Mouse (Mus musculus): Measurements from ENCODE around the gene Zdhhc9. TPM values are rescaled to one million over a fixed set of nuclear protein-coding genes. Genes with fewer than 3 reads are reported as not detected.

Gene Zdhhc9
- total and polyA plus RNA-seq, 3 experiments: 3.5 to 13.9 (median 4.5) TPM

DNA sequence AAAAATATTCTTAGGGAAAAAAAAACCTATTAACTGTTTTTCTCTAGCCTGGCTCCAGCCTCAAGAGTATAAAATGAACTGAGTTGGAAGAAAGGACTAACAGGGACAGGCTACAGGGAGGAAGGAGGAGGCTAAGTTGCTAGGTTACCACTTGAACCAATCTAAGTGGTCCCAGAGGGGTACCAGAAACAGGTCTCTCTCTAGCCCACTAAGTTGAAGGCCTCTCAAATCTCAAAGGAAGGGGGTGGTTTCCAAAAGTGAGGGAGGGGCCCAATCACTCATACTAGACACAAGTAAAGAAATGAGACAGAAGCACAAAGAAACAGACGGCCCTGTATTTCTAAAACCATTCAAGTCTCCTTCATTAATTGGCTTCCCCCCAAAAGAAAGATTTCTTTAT lies 38.8 kb downstream of the Zdhhc9 start:
- dilution Hi-C loops (cut with MboI; ENCODE audit: extremely low pct_ligation_motif_present, extremely low pct_unique_long_range_greater_than_20kb, low sequenced_read_pairs): no loop called here
- no peak overlapping the region for H3K4me3 ChIP-seq (replicated peaks in 1 of 3; ENCODE audit: low read depth in 2 of 3, low read length in 2 of 3, poor library complexity in 1 of 3)
- in situ Hi-C loops (cut with MboI; ENCODE audit: low pct_ligation_motif_present, low pct_unique_long_range_greater_than_20kb, low sequenced_read_pairs): no loop called here

DNA sequence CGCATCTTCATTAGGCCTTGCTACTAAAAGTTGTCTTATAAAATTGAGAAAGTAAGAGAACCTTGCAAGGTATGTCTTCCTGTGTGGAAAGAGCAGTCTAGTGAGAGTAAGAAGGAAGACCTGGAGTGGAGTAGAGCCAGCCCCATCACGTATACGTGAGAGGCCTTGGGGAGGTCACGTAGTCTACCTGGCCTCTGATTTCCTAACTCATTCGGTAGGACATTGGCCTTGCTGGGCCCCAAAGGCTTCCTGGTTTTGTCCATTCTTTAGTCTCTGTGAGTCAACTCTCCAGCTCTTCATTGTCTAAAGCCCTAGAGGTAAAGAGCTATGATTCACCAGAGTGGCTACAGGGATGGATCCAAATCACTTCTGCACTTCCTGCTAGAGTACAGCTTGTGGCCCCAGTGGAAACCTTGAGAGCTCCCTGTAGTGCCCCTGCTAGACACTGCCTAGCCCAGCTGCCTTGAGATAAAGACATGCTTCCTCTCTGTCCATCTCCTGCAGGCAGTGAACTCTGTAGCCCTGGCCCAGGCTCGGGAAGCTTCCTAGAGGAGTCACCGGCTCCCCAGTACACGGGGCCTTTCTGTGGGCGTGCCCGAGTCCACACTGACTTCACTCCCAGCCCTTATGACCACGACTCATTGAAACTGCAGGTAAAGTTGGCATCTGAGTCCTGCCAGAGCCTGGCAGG lies 50.3 kb downstream of the Zdhhc9 start:
- H3K4me1 ChIP-seq (ENCODE audit: control insufficient read depth in 1 of 2, insufficient read depth in 2 of 2): peaks cover 3 to 12% of the 10 kb centered on the region in 2 experiments; a peak in 3 of 4 replicates
- H3K9me3 ChIP-seq (replicated peaks; ENCODE audit: low read length): no peaks in the 10 kb centered on the region
- no peaks in the 10 kb centered on the region for H3K27me3 ChIP-seq (replicated peaks)
- peaks cover 72 to 85% of the 10 kb centered on the region in 2 experiments for H3K36me3 ChIP-seq (replicated peaks in 1 of 2; ENCODE audit: control insufficient read depth in 1 of 2, insufficient read depth in 1 of 2, low read length in 1 of 2)
- no peak overlapping the region for H3K27ac ChIP-seq (ENCODE audit: insufficient read depth, low read depth)
- DNase-seq (ENCODE audit: extremely low read depth): no peak
- dilution Hi-C loops (cut with MboI; ENCODE audit: extremely low pct_ligation_motif_present, extremely low pct_unique_long_range_greater_than_20kb, low sequenced_read_pairs): no loop called here
- TF ChIP-seq SIN3A (IDR thresholded peaks at IDR 0.05; ENCODE audit: low read length) (no peak), EP300 (IDR thresholded peaks at IDR 0.05; ENCODE audit: low read length) (no peak), POLR2A (IDR thresholded peaks at IDR 0.05; ENCODE audit: low read depth, low read length) (no peak), USF2 (conservative IDR thresholded peaks at IDR 0.05; ENCODE audit: low read depth, low read length) (no peak), GABPA (IDR thresholded peaks at IDR 0.05; ENCODE audit: insufficient replicate concordance, low read depth, low read length) (no peak)
- in situ Hi-C loops (cut with MboI; ENCODE audit: low pct_ligation_motif_present, low pct_unique_long_range_greater_than_20kb, low sequenced_read_pairs): no loop called here
- no peak overlapping the region for H3K4me2 ChIP-seq (ENCODE audit: insufficient read depth, low read depth, poor library complexity, severe bottlenecking)
- H3K4me3 ChIP-seq (replicated peaks in 1 of 3; ENCODE audit: low read depth in 2 of 3, low read length in 2 of 3, poor library complexity in 1 of 3): no peak overlapping the region
- no peak overlapping the region for H3K9ac ChIP-seq (ENCODE audit: insufficient read depth, low read depth)
- peaks cover 16% of the 10 kb centered on the region for H3K79me2 ChIP-seq (replicated peaks; ENCODE audit: control insufficient read depth, extremely low read depth, insufficient read depth, poor library complexity, severe bottlenecking)

More for the DNA sequence above, 38.8 kb downstream of the Zdhhc9 start:
- no peaks in the 10 kb centered on the region for H3K79me2 ChIP-seq (replicated peaks; ENCODE audit: control insufficient read depth, extremely low read depth, insufficient read depth, poor library complexity, severe bottlenecking)
- H3K27ac ChIP-seq (ENCODE audit: insufficient read depth, low read depth): no peak overlapping the region
- H3K9ac ChIP-seq (ENCODE audit: insufficient read depth, low read depth): no peak overlapping the region
- peaks cover 0 to 4% of the 10 kb centered on the region in 2 experiments; a peak in 2 of 4 replicates for H3K4me1 ChIP-seq (ENCODE audit: control insufficient read depth in 1 of 2, insufficient read depth in 2 of 2)
- no peak overlapping the region for H3K4me2 ChIP-seq (ENCODE audit: insufficient read depth, low read depth, poor library complexity, severe bottlenecking)
- peaks cover 3 to 17% of the 10 kb centered on the region in 2 experiments for H3K36me3 ChIP-seq (replicated peaks in 1 of 2; ENCODE audit: control insufficient read depth in 1 of 2, insufficient read depth in 1 of 2, low read length in 1 of 2)
- TF ChIP-seq CHD1 (IDR thresholded peaks at IDR 0.05; ENCODE audit: low read depth, low read length) (no peak), JUN (IDR thresholded peaks at IDR 0.05; ENCODE audit: insufficient read depth, low read depth, low read length) (no peak), GABPA (IDR thresholded peaks at IDR 0.05; ENCODE audit: insufficient replicate concordance, low read depth, low read length) (no peak), ZNF384 (IDR thresholded peaks at IDR 0.05; ENCODE audit: low read depth, low read length) (no peak), UBTF (IDR thresholded peaks at IDR 0.05; ENCODE audit: low read depth, low read length) (no peak), CTCF (conservative IDR thresholded peaks at IDR 0.05 in 1 of 2, IDR thresholded peaks at IDR 0.05 in 1 of 2; ENCODE audit: low read depth in 2 of 2, low read length in 2 of 2) (no peak), TBP (conservative IDR thresholded peaks at IDR 0.05; ENCODE audit: low read depth, low read length) (no peak), JUND (conservative IDR thresholded peaks at IDR 0.05; ENCODE audit: low read depth, low read length) (no peak), RAD21 (IDR thresholded peaks at IDR 0.05; ENCODE audit: low read depth, low read length) (no peak), BHLHE40 (IDR thresholded peaks at IDR 0.05; ENCODE audit: low read depth, low read length) (no peak)
- no peaks in the 10 kb centered on the region for H3K9me3 ChIP-seq (replicated peaks; ENCODE audit: low read length)
- DNase-seq (ENCODE audit: extremely low read depth): no peak
- no peaks in the 10 kb centered on the region for H3K27me3 ChIP-seq (replicated peaks)

Data from CH12.LX (cell line).